Mouse (Mus musculus) bone marrow macrophage, adult 2 months (primary cell): ENCODE results near the gene Cx3cl1.

Source experiments
- CTCF ChIP-seq: IDR thresholded peaks from 2 replicates; pipeline ENCODE4 v1.5.1; 2012; ENCODE audit warnings: low read depth, mild to moderate bottlenecking, low read length, moderate library complexity
- POLR2A ChIP-seq: IDR thresholded peaks from 2 replicates; pipeline ENCODE4 v1.6.1; 2012; ENCODE audit warnings: mild to moderate bottlenecking, low read depth, low read length, borderline replicate concordance

GRCm38 (mm10) chr8:94773048-94773447 is 1.2 kb downstream of the Cx3cl1 start:
- TF ChIP-seq POLR2A = no peak
- TF ChIP-seq CTCF = no peak
